Mouse (Mus musculus): Measurements from ENCODE around the gene Tmem164. TPM values are rescaled to one million over a fixed set of nuclear protein-coding genes. Genes with fewer than 3 reads are reported as not detected.

The Tmem164 gene
- polyA plus RNA-seq, 1 experiment, result 15.9 TPM

- WGBS, result 25% methylated on average over 3 of the region's 3 CpGs
- H3K27me3 ChIP-seq (replicated peaks; ENCODE audit: control insufficient read depth, insufficient read depth, low read length), result no peaks in the 10 kb centered on the region
- peaks cover 13% of the 10 kb centered on the region; the same call in 1 of the 2 replicates for H3K4me1 ChIP-seq (ENCODE audit: control insufficient read depth, insufficient read depth, low read length)
- H3K4me3 ChIP-seq (ENCODE audit: insufficient read depth, low read depth, low read length), result no peak overlapping the region
- no peak for TF ChIP-seq POLR2A (IDR thresholded peaks at IDR 0.05; ENCODE audit: low read depth, low read length)
- no peak for TF ChIP-seq CTCF (conservative IDR thresholded peaks at IDR 0.05; ENCODE audit: insufficient read depth, insufficient read length, low read depth, low read length)
- peak; percentile 47 for DNase-seq
- H3K36me3 ChIP-seq (ENCODE audit: control insufficient read depth, insufficient read depth, low read length), result no peaks in the 10 kb centered on the region
- H3K27ac ChIP-seq (ENCODE audit: insufficient read depth, low read depth, low read length), result peak overlapping the region; percentile 38; the same call in 1 of the 2 replicates
Measured at GRCm38 (mm10) chrX:142702566-142702965, 21.4 kb downstream of the Tmem164 start.

- H3K36me3 ChIP-seq (ENCODE audit: control insufficient read depth, insufficient read depth, low read length), result no peaks in the 10 kb centered on the region
- no peaks in the 10 kb centered on the region for H3K27me3 ChIP-seq (replicated peaks; ENCODE audit: control insufficient read depth, insufficient read depth, low read length)
- TF ChIP-seq POLR2A (IDR thresholded peaks at IDR 0.05; ENCODE audit: low read depth, low read length) (no peak), CTCF (conservative IDR thresholded peaks at IDR 0.05; ENCODE audit: insufficient read depth, insufficient read length, low read depth, low read length) (no peak)
- 0 out of 2 replicates have a peak, but pooled peaks cover 4% of the 10 kb centered on the region for H3K4me1 ChIP-seq (ENCODE audit: control insufficient read depth, insufficient read depth, low read length)
- no peak for DNase-seq
- WGBS, result 87% methylated on average over 3 of the region's 3 CpGs
- no peak overlapping the region for H3K4me3 ChIP-seq (ENCODE audit: insufficient read depth, low read depth, low read length)
- no peak overlapping the region for H3K27ac ChIP-seq (ENCODE audit: insufficient read depth, low read depth, low read length)
Measured at GRCm38 (mm10) chrX:142703953-142704352, 22.7 kb downstream of the Tmem164 start.

GRCm38 (mm10) chrX:142708257-142708656 lies 27.1 kb downstream of the Tmem164 start:
- no peaks in the 10 kb centered on the region for H3K27me3 ChIP-seq (replicated peaks; ENCODE audit: control insufficient read depth, insufficient read depth, low read length)
- TF ChIP-seq CTCF (conservative IDR thresholded peaks at IDR 0.05; ENCODE audit: insufficient read depth, insufficient read length, low read depth, low read length) (no peak), POLR2A (IDR thresholded peaks at IDR 0.05; ENCODE audit: low read depth, low read length) (no peak)
- no peaks in the 10 kb centered on the region for H3K36me3 ChIP-seq (ENCODE audit: control insufficient read depth, insufficient read depth, low read length)
- no peaks in the 10 kb centered on the region for H3K4me1 ChIP-seq (ENCODE audit: control insufficient read depth, insufficient read depth, low read length)
- H3K27ac ChIP-seq (ENCODE audit: insufficient read depth, low read depth, low read length), result no peak overlapping the region
- no peak overlapping the region for H3K4me3 ChIP-seq (ENCODE audit: insufficient read depth, low read depth, low read length)
- no peak for DNase-seq

- TF ChIP-seq CTCF (conservative IDR thresholded peaks at IDR 0.05; ENCODE audit: insufficient read depth, insufficient read length, low read depth, low read length) (no peak), POLR2A (IDR thresholded peaks at IDR 0.05; ENCODE audit: low read depth, low read length) (no peak)
- DNase-seq, result no peak
- Histone ChIP-seq H3K36me3 (ENCODE audit: control insufficient read depth, insufficient read depth, low read length) (no peaks in the 10 kb centered on the region), H3K27ac (ENCODE audit: insufficient read depth, low read depth, low read length) (no peak overlapping the region), H3K4me3 (ENCODE audit: insufficient read depth, low read depth, low read length) (no peak overlapping the region), H3K4me1 (ENCODE audit: control insufficient read depth, insufficient read depth, low read length) (0 out of 2 replicates have a peak, but pooled peaks cover 2% of the 10 kb centered on the region), H3K27me3 (replicated peaks; ENCODE audit: control insufficient read depth, insufficient read depth, low read length) (no peaks in the 10 kb centered on the region)
- WGBS, result 66% methylated on average over 3 of the region's 3 CpGs
Measured at GRCm38 (mm10) chrX:142716014-142716413, 34.8 kb downstream of the Tmem164 start.

- no peak overlapping the region for H3K27ac ChIP-seq (ENCODE audit: insufficient read depth, low read depth, low read length)
- WGBS, result 73% methylated on average over 9 of the region's 9 CpGs
- no peak for TF ChIP-seq CTCF (conservative IDR thresholded peaks at IDR 0.05; ENCODE audit: insufficient read depth, insufficient read length, low read depth, low read length)
- DNase-seq, result no peak
- no peak overlapping the region for H3K4me3 ChIP-seq (ENCODE audit: insufficient read depth, low read depth, low read length)
- H3K27me3 ChIP-seq (replicated peaks; ENCODE audit: control insufficient read depth, insufficient read depth, low read length), result no peaks in the 10 kb centered on the region
- peaks cover 6% of the 10 kb centered on the region; the same call in 1 of the 2 replicates for H3K4me1 ChIP-seq (ENCODE audit: control insufficient read depth, insufficient read depth, low read length)
- no peaks in the 10 kb centered on the region for H3K36me3 ChIP-seq (ENCODE audit: control insufficient read depth, insufficient read depth, low read length)
Measured at GRCm38 (mm10) chrX:142717958-142718478, 36.8 kb downstream of the Tmem164 start.

- WGBS, result 81% methylated on average over 4 of the region's 4 CpGs
- no peak for DNase-seq
- Histone ChIP-seq H3K27me3 (replicated peaks; ENCODE audit: control insufficient read depth, insufficient read depth, low read length) (no peaks in the 10 kb centered on the region), H3K4me1 (ENCODE audit: control insufficient read depth, insufficient read depth, low read length) (peaks cover 6% of the 10 kb centered on the region; the same call in 1 of the 2 replicates), H3K27ac (ENCODE audit: insufficient read depth, low read depth, low read length) (no peak overlapping the region), H3K36me3 (ENCODE audit: control insufficient read depth, insufficient read depth, low read length) (no peaks in the 10 kb centered on the region), H3K4me3 (ENCODE audit: insufficient read depth, low read depth, low read length) (no peak overlapping the region)
- TF ChIP-seq CTCF (conservative IDR thresholded peaks at IDR 0.05; ENCODE audit: insufficient read depth, insufficient read length, low read depth, low read length) (no peak), POLR2A (IDR thresholded peaks at IDR 0.05; ENCODE audit: low read depth, low read length) (no peak)
Measured at GRCm38 (mm10) chrX:142718759-142719158, 37.6 kb downstream of the Tmem164 start.

GRCm38 (mm10) chrX:142721897-142722296 lies 40.7 kb downstream of the Tmem164 start:
- DNase-seq, result no peak
- Histone ChIP-seq H3K27me3 (replicated peaks; ENCODE audit: control insufficient read depth, insufficient read depth, low read length) (no peaks in the 10 kb centered on the region), H3K4me3 (ENCODE audit: insufficient read depth, low read depth, low read length) (no peak overlapping the region), H3K4me1 (ENCODE audit: control insufficient read depth, insufficient read depth, low read length) (peaks cover 6% of the 10 kb centered on the region; the same call in 1 of the 2 replicates), H3K36me3 (ENCODE audit: control insufficient read depth, insufficient read depth, low read length) (no peaks in the 10 kb centered on the region), H3K27ac (ENCODE audit: insufficient read depth, low read depth, low read length) (no peak overlapping the region)
- WGBS, result 54% methylated on average over 3 of the region's 3 CpGs
- TF ChIP-seq POLR2A (IDR thresholded peaks at IDR 0.05; ENCODE audit: low read depth, low read length) (no peak), CTCF (conservative IDR thresholded peaks at IDR 0.05; ENCODE audit: insufficient read depth, insufficient read length, low read depth, low read length) (no peak)

All from kidney, adult 2 months (tissue).